Mouse (Mus musculus) stomach, embryonic 16.5 days (tissue): ENCODE data around the gene 4930563M21Rik. TPM values are rescaled to one million over a fixed set of nuclear protein-coding genes. Genes with fewer than 3 reads are reported as not detected.

ENCODE experiments used
- polyA plus RNA-seq: library from polyadenylated mRNA; unstranded; fragments of >200 nt; fragmentation: Nextera tagmentation; extraction: Ambion mirVana; gene quantifications from 2 replicates; pipeline ENCODE4 v1.2.1, GENCODE M21; 2015

The 4930563M21Rik gene
- polyA plus RNA-seq, 1 experiment from 2014 or later: not detected

Other genes with a start within 250 kb of the 4930563M21Rik start
- 9.2 and 9.7 TPM in 2 replicates for gene Scaper, start 72.4 kb downstream of the 4930563M21Rik start, polyA plus RNA-seq
- 158 and 168 TPM in 2 replicates for gene Rcn2, start 31.3 kb upstream of the 4930563M21Rik start, polyA plus RNA-seq
- 2.4 and 2.6 TPM in 2 replicates for gene Pstpip1, start 79.4 kb upstream of the 4930563M21Rik start, polyA plus RNA-seq
- 399 and 420 TPM in 2 replicates for gene Tspan3, start 154.9 kb upstream of the 4930563M21Rik start, polyA plus RNA-seq